Mouse (Mus musculus) hematopoietic stem cell, adult 5-6 weeks (primary cell): ENCODE data around the gene Gdf11. TPM values are rescaled to one million over a fixed set of nuclear protein-coding genes. Genes with fewer than 3 reads are reported as not detected.

Experiments used
- ATAC-seq, 2 experiments: fragments of 125-278 bp in 1 of 2; replicated peaks in 1 of 2; 2 replicates each; pipeline ENCODE4 v1.8.0; 2016 to 2017; ENCODE audit warnings: inconsistent platforms in 2 of 2, mild to moderate bottlenecking in 2 of 2, moderate number of reproducible peaks in 2 of 2, low read depth in 1 of 2, moderate TSS enrichment in 1 of 2; ENCODE audit not compliant: low FRiP score in 2 of 2, poor library complexity in 2 of 2, severe bottlenecking in 2 of 2, insufficient read depth in 1 of 2, low TSS enrichment in 1 of 2
- total RNA-seq: library from RNA; stranded (forward); fragments of 172-1452, 232-1000 nt; gene quantifications from 2 replicates; pipeline ENCODE4 v1.2.3, GENCODE M21; 2017

Gene Gdf11
- total RNA-seq, 1 experiment from 2014 or later = 1.8 TPM

DNA sequence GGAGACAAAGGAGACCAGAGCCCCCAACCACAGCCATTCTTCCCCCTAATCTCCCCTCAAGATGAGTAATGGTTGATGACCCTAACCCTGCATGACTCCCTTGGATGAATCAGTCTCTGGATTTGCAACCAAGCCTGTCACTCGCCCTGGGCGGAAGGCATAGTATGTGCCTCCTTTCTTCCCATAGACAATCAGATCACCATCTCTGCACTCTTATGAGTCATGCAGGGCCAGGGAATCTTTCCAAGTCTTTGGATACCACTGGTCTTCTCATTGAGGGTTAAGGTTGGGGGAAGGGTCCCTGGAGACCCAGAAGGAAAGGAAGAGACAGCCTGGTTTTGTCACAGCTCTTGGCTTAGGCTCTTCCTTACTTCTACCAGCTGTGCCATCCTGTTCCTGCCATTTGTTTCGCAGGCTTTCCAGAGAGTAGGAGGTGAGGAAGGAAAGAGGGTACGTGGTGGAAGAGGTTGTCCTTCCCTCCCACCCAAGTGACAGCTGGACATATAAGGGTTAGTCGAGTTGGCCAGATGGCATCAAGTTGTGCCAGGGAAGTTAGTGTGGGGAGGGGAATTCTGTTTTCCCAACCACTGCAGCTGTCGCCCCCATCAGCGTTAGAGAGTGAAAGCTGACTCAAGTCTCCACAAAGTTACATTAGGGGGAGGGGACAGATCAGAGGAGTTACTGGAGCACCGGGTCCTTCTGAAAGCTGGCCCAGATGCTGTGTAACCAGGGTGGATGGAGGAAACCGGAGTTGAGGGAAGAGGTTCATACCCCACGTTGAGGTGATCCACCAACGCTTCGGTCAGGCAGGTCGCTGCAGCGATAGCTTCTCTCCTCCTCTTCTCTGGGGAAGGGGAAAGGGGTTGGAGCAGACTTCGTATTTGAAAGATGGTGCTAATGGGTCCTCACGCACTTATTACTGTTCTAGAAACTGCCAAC lies 30.6 kb upstream of the Gdf11 start:
- no peak for ATAC-seq

DNA sequence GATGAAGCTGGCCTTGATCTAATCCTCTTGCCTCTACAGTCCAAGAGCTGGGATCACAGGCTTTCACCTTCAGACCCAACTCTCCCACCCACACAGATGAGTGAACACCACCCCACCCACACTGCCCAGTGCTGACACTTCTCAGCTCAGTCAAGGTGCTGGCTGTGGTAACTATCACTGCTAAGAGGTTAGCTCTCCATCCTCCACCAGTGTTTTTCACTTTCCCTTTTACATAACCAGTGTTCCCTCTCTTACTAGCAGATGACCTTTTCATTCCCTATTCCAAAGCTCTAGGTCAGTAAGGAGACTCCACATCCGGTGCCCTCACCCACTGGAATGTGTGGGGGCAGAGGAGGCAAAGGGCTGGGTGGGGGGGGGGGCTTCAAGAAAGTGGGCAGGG lies 29.7 kb upstream of the Gdf11 start:
- ATAC-seq = no peak

DNA sequence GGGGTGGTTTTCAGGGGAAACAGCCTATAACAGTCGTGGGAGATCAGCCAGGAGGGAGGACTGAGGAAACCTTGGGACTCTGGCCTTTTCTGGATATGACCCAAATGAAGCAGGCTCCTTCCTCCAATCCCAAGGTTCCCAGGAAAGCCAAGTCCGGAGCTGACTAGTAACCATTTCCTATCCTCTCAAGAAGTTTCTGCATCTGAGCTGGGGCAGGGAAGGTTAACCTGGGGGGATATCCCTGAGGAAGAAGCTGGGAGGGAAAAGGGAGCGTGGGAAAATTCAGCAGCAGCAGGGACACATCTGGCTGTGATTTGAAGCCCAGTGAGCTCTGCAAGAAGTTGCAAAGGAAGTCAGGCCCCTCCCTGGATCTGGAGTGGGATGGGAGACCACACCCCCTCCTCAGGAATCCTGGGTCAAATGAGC lies 29.2 kb upstream of the Gdf11 start:
- no peak for ATAC-seq

GRCm38 (mm10) chr10:128919966-128920365 lies 28.4 kb upstream of the Gdf11 start:
- ATAC-seq = no peak

- ATAC-seq = no peak
Observed at GRCm38 (mm10) chr10:128919203-128919631, 27.7 kb upstream of the Gdf11 start.

DNA sequence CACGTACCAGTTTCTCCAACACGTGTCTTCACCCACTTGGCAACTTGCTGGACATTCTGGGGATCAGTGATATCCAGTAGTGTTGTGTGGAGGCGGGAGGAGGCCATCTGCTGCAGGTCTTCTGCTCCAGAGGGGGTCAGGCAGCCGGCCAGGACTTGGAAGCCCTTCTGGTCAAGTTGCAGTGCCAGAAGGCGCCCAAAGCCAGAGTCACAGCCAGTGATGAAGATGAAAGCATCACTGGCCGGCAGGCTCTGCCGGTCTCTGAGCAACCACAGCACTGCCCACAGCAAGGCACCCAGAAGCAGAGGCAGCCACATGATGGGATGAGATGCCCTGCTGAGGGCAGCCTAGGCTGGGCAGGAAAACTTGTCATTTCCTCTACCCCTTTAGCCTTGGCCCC lies 26.7 kb upstream of the Gdf11 start:
- no peak for ATAC-seq

GRCm38 (mm10) chr10:128917400-128917799 lies 25.9 kb upstream of the Gdf11 start:
- no peak for ATAC-seq

DNA sequence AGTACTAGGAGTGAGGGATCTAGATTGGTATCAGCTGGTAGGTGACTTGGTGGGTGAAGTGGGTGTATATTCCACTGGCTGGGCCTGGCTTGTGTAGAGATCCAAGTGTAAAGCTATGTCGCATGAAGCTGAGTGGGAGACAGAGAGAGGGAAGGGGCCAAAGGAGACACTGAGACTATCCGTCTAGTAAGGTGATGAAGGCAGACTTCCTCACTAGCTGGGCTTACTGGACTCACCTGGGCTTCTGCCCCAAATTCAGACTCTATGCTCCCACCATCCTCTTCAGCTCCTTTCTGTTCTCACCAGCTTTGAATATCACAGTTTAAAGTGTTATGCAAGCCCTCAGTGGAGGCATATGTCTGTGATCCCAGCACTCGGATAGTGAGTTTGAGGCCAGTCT lies 25.1 kb upstream of the Gdf11 start:
- no peak for ATAC-seq

GRCm38 (mm10) chr10:128915550-128915949 lies 24.0 kb upstream of the Gdf11 start:
- no peak for ATAC-seq

GRCm38 (mm10) chr10:128913696-128914095 lies 22.2 kb upstream of the Gdf11 start:
- no peak for ATAC-seq

GRCm38 (mm10) chr10:128913219-128913618 lies 21.7 kb upstream of the Gdf11 start:
- peak; percentile 66 to 72 for ATAC-seq

DNA sequence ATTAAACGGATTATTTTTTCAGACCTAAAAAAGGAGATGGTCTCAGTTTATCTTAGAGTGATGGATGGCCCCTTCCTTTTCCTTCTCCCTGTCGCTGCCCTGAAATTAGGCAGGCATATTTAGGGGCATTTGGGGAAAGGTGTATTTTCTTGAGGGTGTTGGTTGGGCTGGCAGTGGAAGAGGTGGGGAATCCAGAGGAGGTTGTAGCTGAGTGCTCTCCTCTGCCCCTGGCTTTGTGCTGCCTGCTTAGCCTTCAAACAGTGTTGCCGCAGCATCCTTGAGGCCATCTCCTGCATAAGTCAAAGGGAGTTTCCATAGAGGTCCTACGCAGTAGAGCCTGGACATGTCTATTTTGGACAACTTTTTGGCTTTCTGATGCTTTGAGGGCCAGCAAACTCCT lies 21.3 kb upstream of the Gdf11 start:
- no peak for ATAC-seq

GRCm38 (mm10) chr10:128912268-128912667 lies 20.8 kb upstream of the Gdf11 start:
- ATAC-seq = no peak

GRCm38 (mm10) chr10:128911430-128911829 lies 19.9 kb upstream of the Gdf11 start:
- ATAC-seq = peak; percentile 12 to 15; a peak in 1 of 4 replicates

DNA sequence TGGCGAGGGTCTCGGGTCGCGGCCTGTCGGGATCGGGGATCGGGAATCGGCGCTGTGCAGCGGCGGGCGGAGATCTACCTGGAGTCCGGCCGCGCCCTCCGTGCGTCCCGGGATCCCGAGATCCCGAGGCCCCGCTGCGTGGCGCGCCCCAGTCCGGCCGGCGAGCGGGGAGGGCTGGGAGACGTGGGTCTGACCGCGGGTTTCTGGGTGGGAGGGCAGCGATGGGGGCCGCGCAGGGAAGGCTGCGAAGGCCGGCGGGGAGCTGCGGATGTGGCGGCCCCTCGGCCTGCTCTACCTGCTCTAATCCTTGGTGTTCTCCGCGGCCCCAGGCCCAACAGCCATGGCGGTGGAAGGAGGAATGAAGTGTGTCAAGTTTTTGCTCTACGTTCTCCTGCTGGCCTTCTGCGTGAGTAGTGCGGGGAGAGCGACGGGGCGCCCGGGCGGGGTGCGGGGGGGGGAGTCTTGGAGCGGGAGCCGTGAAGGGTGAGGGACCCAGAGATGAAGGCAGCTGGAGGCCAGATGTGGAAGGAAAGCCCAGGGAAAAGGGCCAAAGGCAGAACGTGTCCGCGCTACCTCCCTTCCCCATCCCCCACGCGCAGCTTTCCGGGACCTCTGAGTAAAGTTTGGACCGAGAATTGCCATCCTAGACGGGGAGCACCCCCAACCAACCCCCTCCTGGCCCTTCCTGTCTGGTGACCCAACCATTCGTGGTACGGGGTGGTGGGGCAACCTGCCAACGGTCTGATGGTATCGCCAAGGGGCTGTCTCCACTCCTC lies 18.7 kb upstream of the Gdf11 start:
- 0 out of 4 replicates have a peak, but pooled peaks of 1 of the 2 experiments have one; percentile 6 for ATAC-seq

- ATAC-seq = peak; percentile 25 to 33; a peak in 3 of 4 replicates
Observed at GRCm38 (mm10) chr10:128909567-128910028, 18.1 kb upstream of the Gdf11 start.

- no peak for ATAC-seq
Observed at GRCm38 (mm10) chr10:128908778-128909448, 17.4 kb upstream of the Gdf11 start.
